Mouse (Mus musculus): Measurements from ENCODE around the gene Cyth3. TPM values are rescaled to one million over a fixed set of nuclear protein-coding genes. Genes with fewer than 3 reads are reported as not detected.

Gene Cyth3
- polyA plus RNA-seq, 1 experiment from 2014 or later, result 50.9 TPM

GRCm38 (mm10) chr5:143633877-143634276 lies 11.6 kb downstream of the Cyth3 start:
- Histone ChIP-seq H3K4me2 (replicated peaks; ENCODE audit: low read depth, low read length) (peak overlapping the region; percentile 13; the same call in 1 of the 2 replicates), H3K27ac (ENCODE audit: low read length) (peak overlapping the region; percentile 41; the same call in 1 of the 2 replicates), H3K36me3 (ENCODE audit: control insufficient read depth, insufficient read depth, low read length) (no peaks in the 10 kb centered on the region), H3K9ac (replicated peaks; ENCODE audit: low read depth, low read length) (no peak overlapping the region), H3K27me3 (ENCODE audit: control insufficient read depth, insufficient read depth, low read length) (no peaks in the 10 kb centered on the region), H3K4me3 (ENCODE audit: low read depth, low read length) (no peak overlapping the region), H3K4me1 (ENCODE audit: control insufficient read depth, insufficient read depth, low read length) (peaks cover 61% of the 10 kb centered on the region), H3K9me3 (ENCODE audit: control insufficient read depth, low read depth, low read length) (no peaks in the 10 kb centered on the region)
- no peak for ATAC-seq (ENCODE audit: insufficient number of reproducible peaks, insufficient read depth, low FRiP score, low read depth)
- WGBS, result 63% methylated on average over 4 of the region's 4 CpGs

DNA sequence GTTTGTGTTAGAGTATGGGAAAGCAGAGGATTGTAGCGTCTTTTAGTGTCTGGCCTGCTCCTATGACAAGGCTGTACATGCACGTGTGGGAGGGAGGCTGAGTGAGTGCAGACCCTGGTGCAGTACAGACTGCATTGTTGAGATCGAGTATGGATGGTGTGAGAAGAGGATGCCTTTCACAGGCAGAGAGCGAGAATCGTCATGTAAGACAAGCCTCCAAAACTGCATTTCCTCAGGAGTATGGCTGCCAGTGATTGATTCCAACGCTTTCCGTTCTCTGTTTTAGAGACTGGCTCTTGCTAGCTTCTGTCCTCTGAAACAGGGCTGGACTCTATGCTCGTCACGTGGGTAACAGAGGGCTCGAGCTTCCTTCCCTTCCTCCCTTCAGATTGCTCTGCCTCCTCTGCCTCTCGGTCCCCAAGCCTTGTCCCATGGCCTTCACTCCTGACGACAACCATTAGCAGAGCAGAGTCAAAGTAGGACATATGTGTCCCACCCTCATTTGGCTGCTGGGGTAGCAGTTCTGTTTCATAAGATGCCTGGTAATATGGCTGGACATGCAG lies 12.4 kb downstream of the Cyth3 start:
- 53% methylated on average over 12 of the region's 12 CpGs for WGBS
- Histone ChIP-seq H3K4me2 (replicated peaks; ENCODE audit: low read depth, low read length) (no peak overlapping the region; the same call in 1 of the 2 replicates), H3K4me1 (ENCODE audit: control insufficient read depth, insufficient read depth, low read length) (peaks cover 66% of the 10 kb centered on the region), H3K27me3 (ENCODE audit: control insufficient read depth, insufficient read depth, low read length) (no peaks in the 10 kb centered on the region), H3K36me3 (ENCODE audit: control insufficient read depth, insufficient read depth, low read length) (no peaks in the 10 kb centered on the region), H3K9ac (replicated peaks; ENCODE audit: low read depth, low read length) (no peak overlapping the region), H3K27ac (ENCODE audit: low read length) (peak overlapping the region; percentile 45; the same call in 1 of the 2 replicates), H3K4me3 (ENCODE audit: low read depth, low read length) (no peak overlapping the region), H3K9me3 (ENCODE audit: control insufficient read depth, low read depth, low read length) (no peaks in the 10 kb centered on the region)
- ATAC-seq (ENCODE audit: insufficient number of reproducible peaks, insufficient read depth, low FRiP score, low read depth), result no peak

DNA sequence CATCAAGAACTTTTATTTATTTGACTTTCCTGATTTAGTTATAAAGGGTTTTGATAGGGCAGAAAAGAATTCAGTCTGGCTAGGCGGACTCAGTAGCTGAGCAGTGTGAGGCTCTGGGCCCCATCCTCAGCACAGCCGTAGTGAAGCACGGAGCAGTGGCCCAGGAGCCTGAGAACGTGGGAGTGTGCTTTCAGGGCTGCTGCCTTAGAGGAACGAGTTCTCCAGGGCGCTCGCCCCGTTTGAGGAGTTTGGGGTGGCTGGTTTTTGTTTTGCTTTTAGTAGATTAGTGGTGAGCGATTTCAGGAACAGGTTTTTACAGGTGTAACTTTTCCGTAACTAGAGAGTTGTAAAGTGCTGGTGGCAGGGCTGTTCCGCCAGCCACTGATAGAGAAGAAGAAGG lies 13.1 kb downstream of the Cyth3 start:
- WGBS, result 64% methylated on average over 11 of the region's 11 CpGs
- no peak for ATAC-seq (ENCODE audit: insufficient number of reproducible peaks, insufficient read depth, low FRiP score, low read depth)
- no peak overlapping the region for H3K4me2 ChIP-seq (replicated peaks; ENCODE audit: low read depth, low read length)
- no peaks in the 10 kb centered on the region for H3K9me3 ChIP-seq (ENCODE audit: control insufficient read depth, low read depth, low read length)
- H3K9ac ChIP-seq (replicated peaks; ENCODE audit: low read depth, low read length), result 0 out of 2 replicates have a peak overlapping the region, but pooled peaks have one; percentile 6
- no peak overlapping the region for H3K4me3 ChIP-seq (ENCODE audit: low read depth, low read length)
- no peaks in the 10 kb centered on the region for H3K36me3 ChIP-seq (ENCODE audit: control insufficient read depth, insufficient read depth, low read length)
- no peaks in the 10 kb centered on the region for H3K27me3 ChIP-seq (ENCODE audit: control insufficient read depth, insufficient read depth, low read length)
- no peak overlapping the region for H3K27ac ChIP-seq (ENCODE audit: low read length)
- peaks cover 66% of the 10 kb centered on the region for H3K4me1 ChIP-seq (ENCODE audit: control insufficient read depth, insufficient read depth, low read length)

DNA sequence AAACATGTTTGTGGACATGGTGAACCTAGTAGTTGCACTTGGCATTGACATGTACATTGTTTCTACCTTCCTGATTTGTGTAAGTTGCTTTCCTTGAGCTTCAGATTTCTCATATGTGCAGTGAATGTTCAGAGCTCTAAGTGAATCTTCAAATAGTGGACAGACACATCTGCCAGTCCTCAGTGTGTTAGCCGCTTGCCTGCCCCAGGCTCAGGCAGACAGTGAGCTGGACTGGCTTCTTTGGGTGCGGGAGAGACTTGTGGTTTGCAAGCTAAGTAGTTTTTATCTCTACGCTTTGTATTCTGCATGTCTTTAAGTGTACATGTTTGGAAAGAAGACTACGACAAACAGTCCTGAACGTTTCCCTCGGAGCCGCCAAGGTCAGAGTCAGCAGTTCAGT lies 13.9 kb downstream of the Cyth3 start:
- Histone ChIP-seq H3K4me3 (ENCODE audit: low read depth, low read length) (no peak overlapping the region), H3K4me1 (ENCODE audit: control insufficient read depth, insufficient read depth, low read length) (peaks cover 67% of the 10 kb centered on the region), H3K36me3 (ENCODE audit: control insufficient read depth, insufficient read depth, low read length) (no peaks in the 10 kb centered on the region), H3K9ac (replicated peaks; ENCODE audit: low read depth, low read length) (no peak overlapping the region), H3K4me2 (replicated peaks; ENCODE audit: low read depth, low read length) (no peak overlapping the region), H3K9me3 (ENCODE audit: control insufficient read depth, low read depth, low read length) (no peaks in the 10 kb centered on the region), H3K27me3 (ENCODE audit: control insufficient read depth, insufficient read depth, low read length) (no peaks in the 10 kb centered on the region), H3K27ac (ENCODE audit: low read length) (no peak overlapping the region)
- no peak for ATAC-seq (ENCODE audit: insufficient number of reproducible peaks, insufficient read depth, low FRiP score, low read depth)
- 57% methylated on average over 7 of the region's 7 CpGs for WGBS

GRCm38 (mm10) chr5:143637832-143638420 lies 15.7 kb downstream of the Cyth3 start:
- Histone ChIP-seq H3K4me3 (ENCODE audit: low read depth, low read length) (no peak overlapping the region), H3K36me3 (ENCODE audit: control insufficient read depth, insufficient read depth, low read length) (no peaks in the 10 kb centered on the region), H3K9ac (replicated peaks; ENCODE audit: low read depth, low read length) (no peak overlapping the region), H3K9me3 (ENCODE audit: control insufficient read depth, low read depth, low read length) (no peaks in the 10 kb centered on the region), H3K4me2 (replicated peaks; ENCODE audit: low read depth, low read length) (no peak overlapping the region), H3K4me1 (ENCODE audit: control insufficient read depth, insufficient read depth, low read length) (peaks cover 65% of the 10 kb centered on the region), H3K27ac (ENCODE audit: low read length) (peak overlapping the region; percentile 64), H3K27me3 (ENCODE audit: control insufficient read depth, insufficient read depth, low read length) (no peaks in the 10 kb centered on the region)
- 55% methylated on average over 11 of the region's 11 CpGs for WGBS
- ATAC-seq (ENCODE audit: insufficient number of reproducible peaks, insufficient read depth, low FRiP score, low read depth), result no peak

- WGBS, result 67% methylated on average over 7 of the region's 7 CpGs
- Histone ChIP-seq H3K4me1 (ENCODE audit: control insufficient read depth, insufficient read depth, low read length) (peaks cover 59% of the 10 kb centered on the region), H3K4me3 (ENCODE audit: low read depth, low read length) (no peak overlapping the region), H3K36me3 (ENCODE audit: control insufficient read depth, insufficient read depth, low read length) (no peaks in the 10 kb centered on the region), H3K27ac (ENCODE audit: low read length) (peak overlapping the region; percentile 64), H3K9me3 (ENCODE audit: control insufficient read depth, low read depth, low read length) (no peaks in the 10 kb centered on the region), H3K4me2 (replicated peaks; ENCODE audit: low read depth, low read length) (no peak overlapping the region), H3K27me3 (ENCODE audit: control insufficient read depth, insufficient read depth, low read length) (no peaks in the 10 kb centered on the region), H3K9ac (replicated peaks; ENCODE audit: low read depth, low read length) (no peak overlapping the region)
- ATAC-seq (ENCODE audit: insufficient number of reproducible peaks, insufficient read depth, low FRiP score, low read depth), result no peak
These were observed 16.4 kb downstream of the Cyth3 start for GRCm38 (mm10) chr5:143638516-143639270.

- no peak overlapping the region for H3K4me2 ChIP-seq (replicated peaks; ENCODE audit: low read depth, low read length)
- H3K9me3 ChIP-seq (ENCODE audit: control insufficient read depth, low read depth, low read length), result no peaks in the 10 kb centered on the region
- no peak overlapping the region for H3K9ac ChIP-seq (replicated peaks; ENCODE audit: low read depth, low read length)
- H3K27me3 ChIP-seq (ENCODE audit: control insufficient read depth, insufficient read depth, low read length), result no peaks in the 10 kb centered on the region
- no peak overlapping the region for H3K27ac ChIP-seq (ENCODE audit: low read length)
- no peak for ATAC-seq (ENCODE audit: insufficient number of reproducible peaks, insufficient read depth, low FRiP score, low read depth)
- peaks cover 60% of the 10 kb centered on the region for H3K4me1 ChIP-seq (ENCODE audit: control insufficient read depth, insufficient read depth, low read length)
- H3K4me3 ChIP-seq (ENCODE audit: low read depth, low read length), result no peak overlapping the region
- 91% methylated on average over 4 of the region's 4 CpGs for WGBS
- no peaks in the 10 kb centered on the region for H3K36me3 ChIP-seq (ENCODE audit: control insufficient read depth, insufficient read depth, low read length)
These were observed 17.1 kb downstream of the Cyth3 start for GRCm38 (mm10) chr5:143639329-143639728.

GRCm38 (mm10) chr5:143639810-143640209 lies 17.6 kb downstream of the Cyth3 start:
- no peak overlapping the region for H3K27ac ChIP-seq (ENCODE audit: low read length)
- no peaks in the 10 kb centered on the region for H3K9me3 ChIP-seq (ENCODE audit: control insufficient read depth, low read depth, low read length)
- no peak overlapping the region for H3K4me2 ChIP-seq (replicated peaks; ENCODE audit: low read depth, low read length)
- H3K9ac ChIP-seq (replicated peaks; ENCODE audit: low read depth, low read length), result no peak overlapping the region
- WGBS, result 81% methylated on average over 7 of the region's 7 CpGs
- H3K4me1 ChIP-seq (ENCODE audit: control insufficient read depth, insufficient read depth, low read length), result peaks cover 57% of the 10 kb centered on the region
- no peak overlapping the region for H3K4me3 ChIP-seq (ENCODE audit: low read depth, low read length)
- no peak for ATAC-seq (ENCODE audit: insufficient number of reproducible peaks, insufficient read depth, low FRiP score, low read depth)
- H3K36me3 ChIP-seq (ENCODE audit: control insufficient read depth, insufficient read depth, low read length), result no peaks in the 10 kb centered on the region
- no peaks in the 10 kb centered on the region for H3K27me3 ChIP-seq (ENCODE audit: control insufficient read depth, insufficient read depth, low read length)
